Mouse (Mus musculus) heart, adult 2 months (tissue): ENCODE results near the gene Srpk1. TPM values are rescaled to one million over a fixed set of nuclear protein-coding genes. Genes with fewer than 3 reads are reported as not detected.

Experiments used
- DNase-seq, 2 experiments: peaks; one replicate each; pipeline ENCODE4 v3.0.0; 2021
- H3K27ac ChIP-seq: fragments of 200-600 bp; 2 replicates; pipeline ENCODE4 v1.8.1; 2022
- H3K27me3 ChIP-seq: fragments of 200-500 bp; 2 replicates; pipeline ENCODE4 v1.6.1; 2012; ENCODE audit warnings: mild to moderate bottlenecking, low read length, inconsistent platforms, mixed read lengths; ENCODE audit not compliant: control insufficient read depth, insufficient read depth
- H3K36me3 ChIP-seq: fragments of 200-500 bp; 2 replicates; pipeline ENCODE4 v1.6.1; 2012; ENCODE audit warnings: low read length, inconsistent platforms; ENCODE audit not compliant: control insufficient read depth, insufficient read depth
- H3K4me1 ChIP-seq: fragments of 200-500 bp; 2 replicates; pipeline ENCODE4 v1.6.1; 2011; ENCODE audit warnings: low read length; ENCODE audit not compliant: control insufficient read depth, insufficient read depth
- H3K4me3 ChIP-seq: fragments of 200-600 bp; 2 replicates; pipeline ENCODE4 v1.8.1; 2022
- H3K79me2 ChIP-seq: fragments of 200-500 bp; replicated peaks from 2 replicates; pipeline ENCODE4 v1.6.1; 2012; ENCODE audit warnings: mild to moderate bottlenecking, inconsistent platforms, low read length, moderate library complexity, mixed read lengths; ENCODE audit not compliant: control insufficient read depth, insufficient read depth
- H3K9ac ChIP-seq: fragments of 200-500 bp; 2 replicates; pipeline ENCODE4 v1.6.1; 2012; ENCODE audit warnings: low read depth, mild to moderate bottlenecking, control low read depth, inconsistent platforms, low read length, mixed read lengths
- CTCF ChIP-seq: fragments of 200-600 bp; IDR thresholded peaks from 2 replicates; pipeline ENCODE4 v1.8.1; 2022; ENCODE audit warnings: antibody characterized with exemption, mild to moderate bottlenecking, moderate library complexity
- EP300 ChIP-seq: fragments of 200-500 bp; IDR thresholded peaks from 2 replicates; pipeline ENCODE4 v1.6.1; 2011; ENCODE audit warnings: low read depth, low read length, control low read depth; ENCODE audit not compliant: insufficient read depth
- POLR2A ChIP-seq: fragments of 200-500 bp; IDR thresholded peaks from 2 replicates; pipeline ENCODE4 v1.6.1; 2011; ENCODE audit warnings: mild to moderate bottlenecking, low read depth, low read length, control low read depth; ENCODE audit not compliant: insufficient read depth
- WGBS: fragments of 180-500 bp; shearing (Covaris S2); methylation state at CpG from one replicate; pipeline ENCODE4 v1.1.7; 2018; 5-methylcytosine and 5-hydroxymethylcytosine counted together
- intact Hi-C: fragments of 180-260 bp; cut with DNase I; formaldehyde crosslinking; loops from one replicate; pipeline ENCODE4 v1.15.1; 2025
- polyA plus RNA-seq: library from polyadenylated mRNA; depleted of rRNA; stranded (reverse); fragments of >200 nt; gene quantifications from 2 replicates; pipeline ENCODE4 v1.2.3, GENCODE M21; 2012
- total RNA-seq, 2 experiments: library from RNA; stranded (reverse); gene quantifications; 2 replicates each; pipeline ENCODE4 v1.2.3; 2021

Srpk1 gene
- total and polyA plus RNA-seq, 3 experiments = 11.9 to 32.6 (median 32.1) TPM

DNA sequence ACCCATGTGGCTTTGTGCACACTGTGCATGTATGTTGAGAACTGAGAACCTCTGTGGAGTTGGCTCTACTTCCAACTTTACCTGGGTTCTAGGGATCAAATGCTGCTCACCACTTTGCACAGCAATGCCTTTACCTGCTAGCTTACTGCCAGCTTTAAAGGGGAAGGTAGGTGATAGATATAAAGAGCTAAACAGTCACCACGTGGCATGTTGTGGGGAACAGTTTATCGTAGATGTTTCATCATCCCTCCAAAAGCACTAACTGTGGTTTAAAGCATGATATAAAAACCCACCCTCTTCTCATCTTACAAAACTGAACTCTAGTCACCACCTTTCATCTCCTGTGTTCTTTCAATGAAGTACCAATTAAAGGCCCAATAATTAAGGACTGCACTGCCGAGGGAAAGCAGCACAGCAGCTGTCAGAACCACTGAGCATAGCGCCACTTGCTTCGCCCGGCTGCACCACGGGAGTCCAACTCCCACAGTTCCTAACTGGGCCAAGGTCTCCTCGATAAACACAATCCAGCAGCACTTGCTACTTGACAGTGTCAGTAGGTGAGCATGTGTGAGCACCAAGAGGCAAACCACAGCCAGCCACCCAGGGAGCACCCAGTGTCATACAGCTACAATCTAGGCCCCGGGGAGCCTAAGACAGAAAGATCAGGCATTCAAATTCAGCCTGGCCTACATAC lies 20.8 kb downstream of the Srpk1 start:
- TF ChIP-seq POLR2A (no peak), CTCF (no peak), EP300 (no peak)
- WGBS = 91% methylated on average over 9 of the region's 9 CpGs
- Histone ChIP-seq H3K27ac (no peak overlapping the region), H3K4me1 (no peaks in the 10 kb centered on the region), H3K79me2 (no peaks in the 10 kb centered on the region), H3K36me3 (no peaks in the 10 kb centered on the region), H3K27me3 (no peaks in the 10 kb centered on the region), H3K9ac (no peak overlapping the region), H3K4me3 (no peak overlapping the region)
- no peak for DNase-seq
- intact Hi-C loops = no loop called here

GRCm38 (mm10) chr17:28600780-28601179 lies 21.7 kb downstream of the Srpk1 start:
- Histone ChIP-seq H3K27me3 (no peaks in the 10 kb centered on the region), H3K79me2 (no peaks in the 10 kb centered on the region), H3K4me3 (no peak overlapping the region), H3K36me3 (no peaks in the 10 kb centered on the region), H3K4me1 (no peaks in the 10 kb centered on the region), H3K9ac (no peak overlapping the region), H3K27ac (no peak overlapping the region)
- no peak for TF ChIP-seq EP300
- TF ChIP-seq POLR2A = no peak
- TF ChIP-seq CTCF = no peak
- no peak for DNase-seq
- intact Hi-C loops = no loop called here
- 76% methylated on average over 5 of the region's 5 CpGs for WGBS

DNA sequence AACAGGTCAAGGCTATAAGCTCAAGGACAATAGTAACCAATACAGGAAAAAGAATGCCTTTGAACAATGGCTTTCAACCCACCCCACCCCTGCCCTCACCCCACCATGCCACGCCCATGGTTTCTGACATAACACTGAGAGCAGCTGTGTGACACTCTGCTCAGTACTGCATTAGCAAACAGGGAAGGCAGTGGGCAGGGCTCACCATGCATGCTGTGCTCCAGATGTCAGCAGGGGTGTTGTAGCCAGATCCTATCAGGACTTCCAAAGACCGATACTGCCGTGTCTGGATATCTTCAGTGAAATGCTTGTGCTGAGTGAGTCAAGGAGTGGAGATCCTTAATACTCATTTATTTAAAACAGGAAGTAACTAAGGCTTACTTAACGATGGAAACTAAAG lies 28.5 kb downstream of the Srpk1 start:
- DNase-seq = no peak
- no peak for TF ChIP-seq POLR2A
- TF ChIP-seq EP300 = no peak
- TF ChIP-seq CTCF = no peak
- 43% methylated on average over 4 of the region's 4 CpGs for WGBS
- Histone ChIP-seq H3K79me2 (no peaks in the 10 kb centered on the region), H3K4me1 (peaks cover 5% of the 10 kb centered on the region), H3K4me3 (no peak overlapping the region), H3K36me3 (peaks cover 5% of the 10 kb centered on the region; the same call in 1 of the 2 replicates), H3K27me3 (no peaks in the 10 kb centered on the region), H3K9ac (no peak overlapping the region), H3K27ac (no peak overlapping the region)
- intact Hi-C loops = no loop called here

- 16% methylated on average over 4 of the region's 4 CpGs for WGBS
- H3K27ac ChIP-seq = no peak overlapping the region
Measured at GRCm38 (mm10) chr17:28592998-28593397, 29.5 kb downstream of the Srpk1 start.

GRCm38 (mm10) chr17:28591476-28591875 lies 31.0 kb downstream of the Srpk1 start:
- Histone ChIP-seq H3K36me3 (peaks cover 5% of the 10 kb centered on the region; the same call in 1 of the 2 replicates), H3K27ac (peak overlapping the region; percentile 64), H3K9ac (no peak overlapping the region), H3K4me3 (no peak overlapping the region), H3K79me2 (no peaks in the 10 kb centered on the region), H3K4me1 (peaks cover 5% of the 10 kb centered on the region), H3K27me3 (no peaks in the 10 kb centered on the region)
- WGBS = 38% methylated on average over 5 of the region's 5 CpGs
- intact Hi-C loops = no loop called here
- DNase-seq = peak; percentile 58 to 74
- TF ChIP-seq POLR2A (no peak), EP300 (0 out of 2 replicates have a peak, but pooled peaks have one; percentile 45), CTCF (no peak)

More at GRCm38 (mm10) chr17:28592998-28593397, 29.5 kb downstream of the Srpk1 start:
- no peaks in the 10 kb centered on the region for H3K27me3 ChIP-seq
- intact Hi-C loops = no loop called here
- TF ChIP-seq EP300 (no peak), CTCF (peak; percentile 92), POLR2A (no peak)
- H3K9ac ChIP-seq = no peak overlapping the region
- H3K79me2 ChIP-seq = no peaks in the 10 kb centered on the region
- peaks cover 5% of the 10 kb centered on the region for H3K4me1 ChIP-seq
- peak; percentile 63 to 77 for DNase-seq
- peaks cover 5% of the 10 kb centered on the region; the same call in 1 of the 2 replicates for H3K36me3 ChIP-seq
- no peak overlapping the region for H3K4me3 ChIP-seq

- Histone ChIP-seq H3K27me3 (no peaks in the 10 kb centered on the region), H3K4me3 (no peak overlapping the region), H3K9ac (no peak overlapping the region), H3K36me3 (peaks cover 5% of the 10 kb centered on the region; the same call in 1 of the 2 replicates), H3K79me2 (no peaks in the 10 kb centered on the region), H3K27ac (peak overlapping the region; percentile 64), H3K4me1 (peaks cover 5% of the 10 kb centered on the region)
- TF ChIP-seq CTCF = no peak
- no peak for TF ChIP-seq POLR2A
- TF ChIP-seq EP300 = no peak
- DNase-seq = no peak
- intact Hi-C loops = no loop called here
- 75% methylated on average over 3 of the region's 3 CpGs for WGBS
Measured at GRCm38 (mm10) chr17:28590596-28590995, 31.9 kb downstream of the Srpk1 start.
